Mouse (Mus musculus): ENCODE measurements around the gene Slc9a4.
"Not testable (repeated sequence)": the region's sequence is repeated elsewhere in the genome, so short reads cannot be mapped to it uniquely, and the experiment has no call there.

Slc9a4 gene

GRCm38 (mm10) chr1:40579784-40580183, at the start of gene Slc9a4:
Gene Slc9a4 (plus strand): TSS chr1:40580081.
- peak; percentile 8 to 12 for DNase-seq

GRCm38 (mm10) chr1:40537577-40537976, 42.3 kb upstream of the Slc9a4 start:
- no peak for DNase-seq

GRCm38 (mm10) chr1:40544650-40545049, 35.2 kb upstream of the Slc9a4 start:
- DNase-seq: peak; percentile 23 to 51

GRCm38 (mm10) chr1:40546645-40547044, 33.2 kb upstream of the Slc9a4 start:
- DNase-seq: no peak

- no peak for DNase-seq
Observed at GRCm38 (mm10) chr1:40547064-40547572, 32.8 kb upstream of the Slc9a4 start.

- DNase-seq: no peak
Observed at GRCm38 (mm10) chr1:40547762-40548161, 32.1 kb upstream of the Slc9a4 start.

GRCm38 (mm10) chr1:40569374-40569773, 10.5 kb upstream of the Slc9a4 start:
- DNase-seq: no peak

GRCm38 (mm10) chr1:40580269-40580668, 388 bp downstream of the Slc9a4 start:
- DNase-seq: no peak

- no peak for DNase-seq
Observed at GRCm38 (mm10) chr1:40586776-40587175, 6.9 kb downstream of the Slc9a4 start.

GRCm38 (mm10) chr1:40590931-40591330, 11.1 kb downstream of the Slc9a4 start:
- no peak for DNase-seq

- DNase-seq: no peak
Observed at GRCm38 (mm10) chr1:40597822-40598221, 17.9 kb downstream of the Slc9a4 start.

GRCm38 (mm10) chr1:40599661-40600060, 19.8 kb downstream of the Slc9a4 start:
- DNase-seq: not testable (repeated sequence)

- DNase-seq: no peak
Observed at GRCm38 (mm10) chr1:40600394-40601327, 20.8 kb downstream of the Slc9a4 start.

- no peak for DNase-seq
Observed at GRCm38 (mm10) chr1:40601461-40601860, 21.6 kb downstream of the Slc9a4 start.

- DNase-seq: no peak
Observed at GRCm38 (mm10) chr1:40613219-40613618, 33.3 kb downstream of the Slc9a4 start.

GRCm38 (mm10) chr1:40619093-40619492, 39.2 kb downstream of the Slc9a4 start:
- no peak for DNase-seq

GRCm38 (mm10) chr1:40619871-40620270, 40.0 kb downstream of the Slc9a4 start:
- DNase-seq: no peak

GRCm38 (mm10) chr1:40624954-40625353, 45.1 kb downstream of the Slc9a4 start:
- no peak for DNase-seq

- no peak for DNase-seq
Observed at GRCm38 (mm10) chr1:40626954-40627353, 47.1 kb downstream of the Slc9a4 start.

- no peak for DNase-seq
Observed at GRCm38 (mm10) chr1:40628443-40628842, 48.6 kb downstream of the Slc9a4 start.

- DNase-seq: no peak
Observed at GRCm38 (mm10) chr1:40632407-40633062, 52.7 kb downstream of the Slc9a4 start.

- no peak for DNase-seq
Observed at GRCm38 (mm10) chr1:40634608-40635007, 54.7 kb downstream of the Slc9a4 start.

GRCm38 (mm10) chr1:40648234-40648633, 68.4 kb downstream of the Slc9a4 start:
- DNase-seq: no peak

Data from cerebellum, adult 18-20 months (tissue).